Mouse (Mus musculus) neutrophil, adult 65 days (primary cell): Measurements from ENCODE around the gene Adi1. TPM values are rescaled to one million over a fixed set of nuclear protein-coding genes. Genes with fewer than 3 reads are reported as not detected.

Source experiments
- total RNA-seq: library from RNA; stranded (reverse); gene quantifications from 2 replicates; pipeline ENCODE4 v1.2.4, GENCODE M21; 2023

Adi1 gene
- total RNA-seq = 8.6 and 11.0 TPM in 2 replicates

GRCm38 (mm10) chr12:28675121-28675924 lies at the start of gene Adi1:
Gene Adi1 (plus strand): TSS chr12:28675231.

GRCm38 (mm10) chr12:28635535-28636476 lies 39.2 kb upstream of the Adi1 start, which contains the start of gene Rps7:
Gene Rps7 (minus strand): TSS chr12:28635953.

GRCm38 (mm10) chr12:28649141-28650110 lies 25.6 kb upstream of the Adi1 start, which contains the start of gene Rnaseh1:
Gene Rnaseh1 (plus strand): TSS chr12:28649602.

Other genes with a start within 250 kb of the Adi1 start
- gene Dcdc2c, start 122.8 kb upstream of the Adi1 start, total RNA-seq = 0.36 and 0.54 TPM in 2 replicates
- not detected in 2 replicates for gene Allc, start 92.7 kb upstream of the Adi1 start, total RNA-seq
- gene Colec11, start 51.9 kb upstream of the Adi1 start, total RNA-seq = 0.44 TPM in 1 of 2 replicates, not detected in the other
- gene Rps7, start 39.3 kb upstream of the Adi1 start, total RNA-seq = 250 and 257 TPM in 2 replicates
- 7.7 and 9.5 TPM in 2 replicates for gene Rnaseh1, start 25.6 kb upstream of the Adi1 start, total RNA-seq
- 17.5 and 19.1 TPM in 2 replicates for gene Trappc12, start 75.2 kb downstream of the Adi1 start, total RNA-seq
- 15.9 and 17.5 TPM in 2 replicates for gene Eipr1, start 76.6 kb downstream of the Adi1 start, total RNA-seq